Mouse (Mus musculus): ENCODE measurements around the gene Tmem200b. TPM values are rescaled to one million over a fixed set of nuclear protein-coding genes. Genes with fewer than 3 reads are reported as not detected.

Gene Tmem200b
- polyA plus RNA-seq, 1 experiment from 2014 or later: 0.18 TPM

DNA sequence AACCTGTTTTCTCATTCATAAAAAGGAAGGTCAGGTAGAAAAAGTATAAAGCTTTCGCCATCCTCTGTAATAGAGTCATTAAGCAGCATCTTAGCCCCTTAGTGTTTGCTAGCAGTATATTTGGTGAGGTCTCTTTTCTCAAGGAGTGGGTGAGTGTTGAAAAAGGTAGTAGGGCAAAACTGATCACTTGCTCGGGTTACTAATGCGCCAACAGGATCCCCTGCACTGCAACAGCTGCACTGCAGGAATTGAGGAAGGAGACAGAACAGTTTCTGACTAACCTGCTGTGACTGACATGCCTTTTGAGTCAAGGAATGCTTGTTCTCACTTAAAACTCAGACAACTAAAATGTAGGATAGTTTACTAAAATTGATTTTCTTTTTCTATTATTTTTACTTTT lies 46.3 kb upstream of the Tmem200b start:
- ATAC-seq (no peak), DNase-seq (no peak)
- H3K4me2 ChIP-seq (ENCODE audit: low read depth, low read length): peak overlapping the region; percentile 85
- no peaks in the 10 kb centered on the region for H3K36me3 ChIP-seq (replicated peaks; ENCODE audit: insufficient read depth, low read length)
- no peaks in the 10 kb centered on the region for H3K9me3 ChIP-seq (ENCODE audit: low read length)
- peak overlapping the region; percentile 99 for H3K9ac ChIP-seq (replicated peaks)
- WGBS (ENCODE audit: insufficient replicate concordance): 29% methylated on average over 3 of the region's 3 CpGs
- H3K27ac ChIP-seq (ENCODE audit: low read depth): 0 out of 2 replicates have a peak overlapping the region, but pooled peaks have one; percentile 99
- peak overlapping the region; percentile 92 for H3K4me3 ChIP-seq (ENCODE audit: low read depth, low read length)
- TF ChIP-seq EP300 (IDR thresholded peaks at IDR 0.05; ENCODE audit: low read depth) (no peak), CTCF (IDR thresholded peaks at IDR 0.05; ENCODE audit: low read depth) (no peak)
- no peaks in the 10 kb centered on the region for H3K27me3 ChIP-seq (ENCODE audit: insufficient read depth, low read length)
- peaks cover 32% of the 10 kb centered on the region for H3K4me1 ChIP-seq (ENCODE audit: insufficient read depth)

DNA sequence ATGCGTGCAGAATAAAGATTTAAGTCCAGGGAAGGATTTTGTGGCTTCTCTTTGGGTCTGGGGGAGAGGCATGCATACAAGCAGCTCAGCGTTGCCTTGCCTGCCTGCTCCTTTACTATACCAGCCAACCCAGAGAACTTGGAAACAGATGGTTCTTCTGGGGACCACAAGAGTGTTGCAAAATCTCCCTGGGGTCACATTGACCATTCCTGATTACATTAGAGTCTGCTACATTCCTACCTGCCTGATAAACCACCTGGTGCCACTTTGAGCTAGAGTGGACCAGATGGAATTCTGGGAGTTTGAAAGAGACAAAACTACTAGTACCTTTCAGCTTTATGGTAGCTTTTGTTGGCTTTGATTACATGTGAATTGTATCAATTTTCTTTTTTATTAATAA lies 44.7 kb upstream of the Tmem200b start:
- Histone ChIP-seq H3K27ac (ENCODE audit: low read depth) (no peak overlapping the region), H3K9me3 (ENCODE audit: low read length) (no peaks in the 10 kb centered on the region), H3K4me1 (ENCODE audit: insufficient read depth) (peaks cover 38% of the 10 kb centered on the region), H3K27me3 (ENCODE audit: insufficient read depth, low read length) (no peaks in the 10 kb centered on the region), H3K4me2 (ENCODE audit: low read depth, low read length) (peak overlapping the region; percentile 33; the same call in 1 of the 2 replicates), H3K4me3 (ENCODE audit: low read depth, low read length) (no peak overlapping the region), H3K36me3 (replicated peaks; ENCODE audit: insufficient read depth, low read length) (no peaks in the 10 kb centered on the region), H3K9ac (replicated peaks) (no peak overlapping the region)
- TF ChIP-seq CTCF (IDR thresholded peaks at IDR 0.05; ENCODE audit: low read depth) (no peak), EP300 (IDR thresholded peaks at IDR 0.05; ENCODE audit: low read depth) (no peak)
- WGBS (ENCODE audit: insufficient replicate concordance): 47% methylated on average over 2 of the region's 2 CpGs
- ATAC-seq (no peak), DNase-seq (no peak)

DNA sequence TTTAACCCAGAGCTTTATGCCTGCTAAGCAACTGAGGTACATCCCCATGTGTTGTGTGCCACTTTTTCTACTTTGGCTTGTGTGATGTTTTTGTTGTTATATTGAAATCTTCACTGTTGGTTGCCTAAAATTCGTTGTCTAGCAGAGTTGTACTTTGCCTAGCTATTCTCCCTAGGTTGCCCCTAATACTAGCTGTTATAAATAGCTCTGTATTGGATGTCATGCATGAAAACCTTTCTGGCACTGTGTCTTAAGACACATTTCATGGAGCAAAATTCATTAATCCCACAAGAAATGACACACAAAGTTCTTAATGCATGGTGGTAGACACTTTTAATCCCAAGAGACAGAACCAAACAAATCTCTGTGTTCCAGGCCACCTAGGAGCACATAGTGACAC lies 41.9 kb upstream of the Tmem200b start:
- Histone ChIP-seq H3K36me3 (replicated peaks; ENCODE audit: insufficient read depth, low read length) (peaks cover 9% of the 10 kb centered on the region), H3K27ac (ENCODE audit: low read depth) (no peak overlapping the region), H3K27me3 (ENCODE audit: insufficient read depth, low read length) (no peaks in the 10 kb centered on the region), H3K4me1 (ENCODE audit: insufficient read depth) (peaks cover 46% of the 10 kb centered on the region), H3K9me3 (ENCODE audit: low read length) (no peaks in the 10 kb centered on the region), H3K4me3 (ENCODE audit: low read depth, low read length) (no peak overlapping the region), H3K9ac (replicated peaks) (peak overlapping the region; percentile 13; the same call in 1 of the 2 replicates), H3K4me2 (ENCODE audit: low read depth, low read length) (no peak overlapping the region)
- ATAC-seq (no peak), DNase-seq (no peak)
- WGBS (ENCODE audit: insufficient replicate concordance): 69% methylated on average over 1 of the region's 1 CpGs
- TF ChIP-seq CTCF (IDR thresholded peaks at IDR 0.05; ENCODE audit: low read depth) (no peak), EP300 (IDR thresholded peaks at IDR 0.05; ENCODE audit: low read depth) (no peak)

DNA sequence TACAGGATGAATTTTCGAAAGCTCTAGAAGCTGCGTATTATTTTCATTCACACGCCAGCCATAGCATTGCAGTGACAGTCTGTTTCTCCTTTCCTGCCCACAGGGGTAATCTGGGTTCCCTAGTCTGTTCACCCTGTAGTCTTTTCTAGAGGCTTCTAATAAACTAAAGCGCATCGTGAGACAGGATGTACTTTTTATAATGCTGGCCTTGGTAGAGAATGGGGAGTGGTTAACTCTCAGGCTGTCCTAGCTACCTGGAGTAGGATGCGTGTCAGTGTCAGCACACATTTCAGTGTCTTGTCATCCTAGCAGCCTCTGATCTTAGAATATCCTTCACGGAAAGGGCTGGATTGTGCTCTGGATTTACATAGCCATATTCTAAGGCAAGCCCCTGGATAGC lies 40.3 kb upstream of the Tmem200b start:
- WGBS (ENCODE audit: insufficient replicate concordance): 82% methylated on average over 7 of the region's 7 CpGs
- no peak overlapping the region for H3K27ac ChIP-seq (ENCODE audit: low read depth)

DNA sequence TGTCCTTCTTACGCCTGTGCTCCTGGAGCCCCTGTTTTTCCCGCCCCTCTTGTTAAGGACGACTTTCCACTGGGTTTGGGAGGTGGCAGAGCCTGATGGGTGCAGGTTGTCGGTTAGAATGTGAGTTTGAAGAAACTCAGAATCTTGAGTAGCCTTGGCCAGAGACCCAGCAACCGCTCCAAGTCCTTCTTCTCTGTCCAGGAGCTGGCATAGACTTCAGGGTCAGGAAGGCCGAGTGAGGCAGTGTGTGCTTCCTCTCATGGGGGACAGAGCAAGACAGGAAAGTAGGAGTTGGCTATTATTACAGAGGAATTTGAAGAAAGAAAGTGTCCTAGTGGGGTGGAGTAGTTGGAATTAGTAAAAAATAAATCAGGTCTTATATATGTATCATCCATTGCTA lies 38.0 kb upstream of the Tmem200b start:
- ATAC-seq (no peak), DNase-seq (no peak)
- Histone ChIP-seq H3K27me3 (ENCODE audit: insufficient read depth, low read length) (no peaks in the 10 kb centered on the region), H3K9ac (replicated peaks) (no peak overlapping the region), H3K36me3 (replicated peaks; ENCODE audit: insufficient read depth, low read length) (peaks cover 35% of the 10 kb centered on the region), H3K27ac (ENCODE audit: low read depth) (no peak overlapping the region), H3K4me2 (ENCODE audit: low read depth, low read length) (no peak overlapping the region), H3K9me3 (ENCODE audit: low read length) (no peaks in the 10 kb centered on the region), H3K4me1 (ENCODE audit: insufficient read depth) (peaks cover 36% of the 10 kb centered on the region), H3K4me3 (ENCODE audit: low read depth, low read length) (no peak overlapping the region)
- TF ChIP-seq CTCF (IDR thresholded peaks at IDR 0.05; ENCODE audit: low read depth) (no peak), EP300 (IDR thresholded peaks at IDR 0.05; ENCODE audit: low read depth) (no peak)
- WGBS (ENCODE audit: insufficient replicate concordance): 82% methylated on average over 6 of the region's 6 CpGs

More for the DNA sequence above, 40.3 kb upstream of the Tmem200b start:
- H3K27me3 ChIP-seq (ENCODE audit: insufficient read depth, low read length): no peaks in the 10 kb centered on the region
- TF ChIP-seq CTCF (IDR thresholded peaks at IDR 0.05; ENCODE audit: low read depth) (no peak), EP300 (IDR thresholded peaks at IDR 0.05; ENCODE audit: low read depth) (no peak)
- peaks cover 25% of the 10 kb centered on the region for H3K36me3 ChIP-seq (replicated peaks; ENCODE audit: insufficient read depth, low read length)
- H3K9me3 ChIP-seq (ENCODE audit: low read length): no peaks in the 10 kb centered on the region
- H3K4me1 ChIP-seq (ENCODE audit: insufficient read depth): peaks cover 38% of the 10 kb centered on the region
- ATAC-seq (no peak), DNase-seq (no peak)
- H3K4me2 ChIP-seq (ENCODE audit: low read depth, low read length): no peak overlapping the region
- H3K4me3 ChIP-seq (ENCODE audit: low read depth, low read length): no peak overlapping the region
- no peak overlapping the region for H3K9ac ChIP-seq (replicated peaks)

DNA sequence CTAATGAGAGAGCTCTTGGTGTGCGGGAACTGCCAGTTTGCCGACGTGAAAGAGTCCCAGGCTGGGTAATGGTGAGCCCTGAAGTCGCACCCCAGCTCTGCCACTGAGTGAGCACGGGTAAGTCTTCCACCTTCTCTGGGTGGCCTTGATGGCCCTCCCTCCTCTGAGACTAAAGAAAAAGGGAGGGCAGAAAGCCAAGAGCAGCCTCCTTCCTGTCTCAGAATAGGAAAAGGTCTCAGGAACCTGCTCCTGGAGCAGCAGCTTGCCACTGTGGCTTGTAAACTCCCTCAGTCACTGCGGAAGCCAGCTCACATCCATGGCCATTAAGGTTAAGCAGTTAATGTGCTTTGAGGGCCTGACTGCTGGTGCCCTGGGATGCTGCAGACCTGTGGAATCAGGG lies 36.2 kb upstream of the Tmem200b start:
- Histone ChIP-seq H3K9ac (replicated peaks) (no peak overlapping the region), H3K27me3 (ENCODE audit: insufficient read depth, low read length) (no peaks in the 10 kb centered on the region), H3K9me3 (ENCODE audit: low read length) (no peaks in the 10 kb centered on the region), H3K4me3 (ENCODE audit: low read depth, low read length) (no peak overlapping the region), H3K27ac (ENCODE audit: low read depth) (no peak overlapping the region), H3K4me2 (ENCODE audit: low read depth, low read length) (no peak overlapping the region), H3K36me3 (replicated peaks; ENCODE audit: insufficient read depth, low read length) (peaks cover 49% of the 10 kb centered on the region), H3K4me1 (ENCODE audit: insufficient read depth) (peaks cover 27% of the 10 kb centered on the region)
- WGBS (ENCODE audit: insufficient replicate concordance): 83% methylated on average over 6 of the region's 6 CpGs
- ATAC-seq (no peak), DNase-seq (no peak)
- TF ChIP-seq EP300 (IDR thresholded peaks at IDR 0.05; ENCODE audit: low read depth) (no peak), CTCF (IDR thresholded peaks at IDR 0.05; ENCODE audit: low read depth) (no peak)

DNA sequence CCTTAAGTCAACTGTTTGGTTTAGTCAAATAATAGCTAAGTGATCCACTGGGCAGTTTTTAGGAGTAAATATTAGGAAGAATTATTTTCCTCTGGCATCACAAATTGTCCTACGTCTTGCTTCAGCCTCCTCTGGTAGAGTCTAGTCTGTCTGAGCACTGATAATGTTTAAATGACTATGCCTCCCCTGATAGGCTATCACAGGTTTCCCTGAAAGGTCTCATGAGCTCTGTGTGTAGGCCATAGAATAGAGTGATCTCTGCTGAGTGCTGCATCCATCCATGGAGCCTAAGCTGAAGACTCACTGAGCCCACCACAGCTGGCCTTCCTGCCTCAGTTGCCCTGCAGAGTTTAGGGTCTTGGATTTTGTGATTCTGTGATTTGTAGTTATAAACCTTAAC lies 33.0 kb upstream of the Tmem200b start:
- Histone ChIP-seq H3K27ac (ENCODE audit: low read depth) (0 out of 2 replicates have a peak overlapping the region, but pooled peaks have one; percentile 1), H3K9ac (replicated peaks) (no peak overlapping the region), H3K27me3 (ENCODE audit: insufficient read depth, low read length) (no peaks in the 10 kb centered on the region), H3K9me3 (ENCODE audit: low read length) (no peaks in the 10 kb centered on the region), H3K4me1 (ENCODE audit: insufficient read depth) (peaks cover 12% of the 10 kb centered on the region), H3K4me2 (ENCODE audit: low read depth, low read length) (no peak overlapping the region), H3K36me3 (replicated peaks; ENCODE audit: insufficient read depth, low read length) (peaks cover 71% of the 10 kb centered on the region), H3K4me3 (ENCODE audit: low read depth, low read length) (no peak overlapping the region)
- DNase-seq (no peak), ATAC-seq (no peak)
- 34% methylated on average over 1 of the region's 1 CpGs for WGBS (ENCODE audit: insufficient replicate concordance)
- TF ChIP-seq CTCF (IDR thresholded peaks at IDR 0.05; ENCODE audit: low read depth): no peak
- no peak for TF ChIP-seq EP300 (IDR thresholded peaks at IDR 0.05; ENCODE audit: low read depth)

Data from liver, postnatal 0 days (tissue).